Mouse (Mus musculus) adrenal gland, postnatal 4 days (tissue): Measurements from ENCODE around the gene Olfr503. TPM values are rescaled to one million over a fixed set of nuclear protein-coding genes. Genes with fewer than 3 reads are reported as not detected.
"Not testable (repeated sequence)": the region's sequence is repeated elsewhere in the genome, so short reads cannot be mapped to it uniquely, and the experiment has no call there.

Experiments
- DNase-seq, 2 experiments: peaks; one replicate each; pipeline ENCODE4 v3.0.0; 2021 to 2022; ENCODE audit warnings: low spot score in 2 of 2, mixed read lengths in 2 of 2
- long read RNA-seq, 2 experiments: library from polyadenylated mRNA; stranded (forward); transcript quantifications; one replicate each; pipeline ENCODE4 v2.0.0; 2021
- total RNA-seq, 2 experiments: library from RNA; stranded (reverse); gene quantifications; 2 replicates each; pipeline ENCODE4 v1.2.3; 2021

Gene Olfr503
- total RNA-seq: not detected
- long read RNA-seq, experiment 1: 0 reads
- long read RNA-seq, experiment 2: 0 reads

GRCm38 (mm10) chr7:108544227-108544626 is at the start of gene Olfr503:
Gene Olfr503 (plus strand): TSS chr7:108544527.
- not testable (repeated sequence) for DNase-seq

GRCm38 (mm10) chr7:108524965-108525364 is 19.4 kb upstream of the Olfr503 start, which contains the start of gene Olfr502:
Gene Olfr502 (minus strand): TSS chr7:108525065.
- no peak for DNase-seq

GRCm38 (mm10) chr7:108542416-108542815 is 1.9 kb upstream of the Olfr503 start:
- no peak for DNase-seq

- DNase-seq: no peak
Observed at GRCm38 (mm10) chr7:108565693-108566092, 21.4 kb downstream of the Olfr503 start, which contains the start of gene Olfr504. Gene Olfr504 (minus strand): TSS chr7:108565793.

GRCm38 (mm10) chr7:108589797-108590196 is 45.5 kb downstream of the Olfr503 start:
- no peak for DNase-seq

Other genes starting within 250 kb of the Olfr503 start
- gene Olfr491, start 231.1 kb upstream of the Olfr503 start, total RNA-seq: not detected
- gene Olfr492, start 220.9 kb upstream of the Olfr503 start, total RNA-seq: not detected
- not detected for gene Olfr493, start 197.5 kb upstream of the Olfr503 start, total RNA-seq
- not detected for gene Olfr494, start 179.2 kb upstream of the Olfr503 start, total RNA-seq
- not detected for gene Olfr495, start 151.4 kb upstream of the Olfr503 start, total RNA-seq
- gene Olfr497, start 124.1 kb upstream of the Olfr503 start, total RNA-seq: not detected
- not detected for gene Olfr498, start 79.2 kb upstream of the Olfr503 start, total RNA-seq
- gene Olfr502, start 19.5 kb upstream of the Olfr503 start, total RNA-seq: not detected
- not detected for gene Olfr504, start 21.3 kb downstream of the Olfr503 start, total RNA-seq
- not detected for gene Olfr506, start 66.3 kb downstream of the Olfr503 start, total RNA-seq
- gene Olfr507, start 77.3 kb downstream of the Olfr503 start, total RNA-seq: not detected
- not detected for gene Olfr508, start 85.5 kb downstream of the Olfr503 start, total RNA-seq
- under 1 TPM in 1 of 2 experiments, not detected in 1; 0.08 TPM for gene Olfr509, start 107.4 kb downstream of the Olfr503 start, total RNA-seq
- gene Olfr510, start 121.9 kb downstream of the Olfr503 start, total RNA-seq: not detected
- gene Olfr512, start 168.8 kb downstream of the Olfr503 start, total RNA-seq: not detected
- not detected for gene Olfr513, start 206.4 kb downstream of the Olfr503 start, total RNA-seq